Mouse (Mus musculus) urinary bladder, adult 2 months (tissue): Measurements from ENCODE around the gene Sik3. TPM values are rescaled to one million over a fixed set of nuclear protein-coding genes. Genes with fewer than 3 reads are reported as not detected.

ENCODE experiments used
- DNase-seq: peaks from one replicate; pipeline ENCODE4 v3.0.0; 2022; ENCODE audit warnings: low spot score
- polyA plus RNA-seq: library from polyadenylated mRNA; depleted of rRNA; stranded (reverse); fragments of >200 nt; gene quantifications from 2 replicates; pipeline ENCODE4 v1.2.3, GENCODE M21; 2012

The Sik3 gene
- polyA plus RNA-seq, 1 experiment = 9.7 TPM

DNA sequence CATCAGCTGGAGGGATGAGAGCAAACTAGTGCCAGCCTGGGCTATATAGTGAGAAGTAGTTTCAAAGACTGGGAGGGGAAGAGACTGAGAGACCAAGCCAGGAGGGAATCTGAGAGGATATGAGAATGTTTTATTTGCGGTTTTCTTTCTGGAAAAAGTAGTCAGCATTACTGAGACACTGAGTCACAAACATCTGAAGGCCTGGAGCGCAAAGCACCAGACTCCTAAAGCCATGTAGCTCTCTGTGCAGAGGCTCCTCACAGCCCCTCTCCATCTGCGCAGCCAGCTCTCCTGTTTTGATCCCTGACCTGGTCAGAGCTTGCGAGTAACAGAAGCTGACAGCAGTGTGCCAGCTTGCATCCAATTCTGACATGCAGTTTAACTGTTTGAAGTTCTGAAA lies 175.8 kb downstream of the Sik3 start:
- no peak for DNase-seq

DNA sequence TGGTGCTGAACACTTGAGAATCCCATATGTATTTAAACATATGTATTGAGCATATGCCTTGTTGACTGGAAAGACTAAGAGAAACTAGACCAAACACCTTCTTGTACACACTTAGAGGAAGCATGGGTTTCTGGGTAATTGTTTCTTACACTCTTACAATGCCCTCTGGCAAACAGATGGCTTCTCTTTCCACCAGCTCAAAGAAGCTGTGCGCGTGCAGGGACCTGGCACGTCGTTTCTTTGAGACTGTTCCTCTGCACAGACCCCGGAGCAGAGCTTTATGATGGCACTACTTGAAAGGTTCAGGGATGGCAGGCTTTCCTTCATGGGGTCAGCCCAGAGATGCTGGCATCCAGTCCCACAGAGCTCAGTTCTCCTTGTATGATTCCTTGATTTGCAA lies 176.3 kb downstream of the Sik3 start:
- no peak for DNase-seq

GRCm38 (mm10) chr9:46189381-46189780 lies 176.8 kb downstream of the Sik3 start:
- no peak for DNase-seq

DNA sequence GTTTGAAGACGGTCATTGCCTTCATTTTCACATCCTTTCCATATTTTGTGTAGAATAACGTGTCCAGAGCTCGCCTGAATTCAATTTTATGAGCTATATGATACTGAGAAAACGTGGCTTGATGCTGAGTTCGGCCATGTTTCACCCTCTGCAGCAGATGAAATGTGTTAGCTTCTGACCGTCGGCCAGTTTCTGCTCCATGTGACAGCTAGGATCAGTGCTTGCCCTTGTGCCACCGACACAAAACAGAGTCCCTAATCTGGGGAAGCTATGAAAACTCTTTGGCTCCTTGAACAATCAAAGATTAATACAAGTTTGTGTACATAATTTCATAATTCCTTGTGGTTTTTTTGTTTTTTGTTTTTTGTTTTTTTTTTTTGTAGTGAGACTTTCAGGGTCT lies 178.6 kb downstream of the Sik3 start:
- no peak for DNase-seq

DNA sequence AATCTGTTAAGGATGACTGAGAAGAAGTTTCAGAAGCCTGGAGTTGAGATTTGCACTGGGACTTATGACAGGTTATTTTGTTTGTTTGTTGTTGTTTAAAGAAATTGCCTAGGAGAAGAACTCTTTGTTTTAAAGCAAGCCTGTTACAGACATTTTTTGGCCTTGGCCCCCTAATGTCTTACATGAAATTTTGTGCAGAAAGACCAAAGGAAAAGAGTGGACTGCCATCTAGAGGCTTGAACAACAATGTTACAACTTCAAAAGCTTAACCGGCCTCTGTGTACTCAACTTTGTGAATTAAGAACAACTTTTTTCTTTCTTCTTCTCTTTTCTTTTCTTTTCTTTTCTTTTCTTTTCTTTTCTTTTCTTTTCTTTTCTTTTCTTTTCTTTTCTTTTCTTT lies 179.0 kb downstream of the Sik3 start:
- no peak for DNase-seq

- no peak for DNase-seq
Measured at GRCm38 (mm10) chr9:46192642-46193041, 180.0 kb downstream of the Sik3 start.

- DNase-seq = no peak
Measured at GRCm38 (mm10) chr9:46194809-46195208, 182.2 kb downstream of the Sik3 start.

- DNase-seq = no peak
Measured at GRCm38 (mm10) chr9:46196699-46197169, 184.1 kb downstream of the Sik3 start.

GRCm38 (mm10) chr9:46198461-46198860 lies 185.8 kb downstream of the Sik3 start:
- no peak for DNase-seq

GRCm38 (mm10) chr9:46198936-46199335 lies 186.3 kb downstream of the Sik3 start:
- DNase-seq = no peak

- no peak for DNase-seq
Measured at GRCm38 (mm10) chr9:46199609-46200008, 187.0 kb downstream of the Sik3 start.

DNA sequence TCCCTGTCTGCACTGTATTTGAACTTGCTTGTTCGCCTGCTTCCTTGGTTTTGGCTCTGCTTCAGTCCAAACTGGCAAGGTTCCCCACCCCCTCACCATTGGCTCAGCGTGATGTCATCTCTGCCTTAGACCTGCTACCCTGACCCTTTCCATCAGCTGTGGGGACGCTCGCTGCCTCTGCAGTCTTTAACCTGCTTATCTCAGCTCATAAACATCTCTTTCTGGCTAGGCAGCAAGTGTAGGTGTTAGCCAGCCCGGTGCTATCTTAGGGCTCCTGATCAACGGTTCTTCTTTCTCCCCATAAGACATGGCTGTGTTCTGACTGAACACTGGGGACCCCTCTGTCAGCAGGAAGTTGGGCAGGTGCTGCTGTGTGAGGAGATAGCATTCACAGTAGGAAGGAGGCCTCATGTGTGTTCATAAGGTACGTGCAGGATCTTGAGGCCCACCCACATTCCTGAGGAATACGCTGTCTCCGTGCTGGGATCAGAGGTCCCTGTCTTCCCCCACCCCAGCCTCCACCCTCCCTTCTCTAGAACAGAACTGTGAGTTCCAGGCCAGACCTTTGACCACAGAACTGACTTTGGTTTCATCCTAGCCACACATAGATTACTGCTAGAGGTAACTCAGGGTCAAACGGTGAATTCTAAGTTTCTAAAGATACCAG lies 194.3 kb downstream of the Sik3 start:
- DNase-seq = no peak

DNA sequence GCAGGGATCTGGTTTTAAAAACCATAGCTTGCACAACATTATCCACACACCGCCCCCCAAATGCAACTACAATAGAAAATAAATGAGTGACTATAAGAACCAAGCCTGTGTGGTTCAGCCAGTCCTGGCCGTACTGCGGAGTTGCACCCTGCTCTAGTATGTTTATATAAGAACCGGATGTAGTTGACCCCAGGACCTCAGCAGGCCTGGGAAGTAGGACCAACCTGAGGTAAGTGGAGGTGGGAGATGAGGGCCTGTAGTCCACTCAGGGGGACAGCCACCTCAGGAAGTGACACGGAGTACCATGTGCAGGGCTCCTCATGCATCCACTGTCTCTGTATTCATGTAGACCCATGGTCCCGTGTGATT lies 194.9 kb downstream of the Sik3 start:
- no peak for DNase-seq

- DNase-seq = no peak
Measured at GRCm38 (mm10) chr9:46208401-46208974, 195.9 kb downstream of the Sik3 start.

DNA sequence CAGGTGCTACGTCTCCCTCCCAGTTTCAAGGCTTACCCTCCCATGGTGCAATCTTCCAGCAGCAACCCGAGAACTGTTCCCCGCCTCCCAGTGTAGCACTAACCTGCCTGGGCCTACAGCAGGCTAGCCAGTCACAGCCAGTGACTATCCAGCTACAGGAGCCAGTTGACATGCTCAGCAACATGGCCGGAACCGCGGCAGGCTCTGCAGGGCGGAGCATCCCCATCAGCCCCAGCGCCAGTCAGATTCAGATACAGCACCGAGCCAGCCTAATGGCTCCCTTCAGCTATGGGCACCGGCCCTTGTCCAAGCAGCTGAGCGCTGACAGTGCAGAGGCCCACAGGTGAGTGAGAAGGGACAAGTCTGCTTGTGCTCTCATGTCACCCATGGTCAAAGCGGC lies 197.9 kb downstream of the Sik3 start:
- no peak for DNase-seq

GRCm38 (mm10) chr9:46214276-46214675 lies 201.7 kb downstream of the Sik3 start:
- DNase-seq = no peak

GRCm38 (mm10) chr9:46214946-46215337 lies 202.3 kb downstream of the Sik3 start:
- no peak for DNase-seq

DNA sequence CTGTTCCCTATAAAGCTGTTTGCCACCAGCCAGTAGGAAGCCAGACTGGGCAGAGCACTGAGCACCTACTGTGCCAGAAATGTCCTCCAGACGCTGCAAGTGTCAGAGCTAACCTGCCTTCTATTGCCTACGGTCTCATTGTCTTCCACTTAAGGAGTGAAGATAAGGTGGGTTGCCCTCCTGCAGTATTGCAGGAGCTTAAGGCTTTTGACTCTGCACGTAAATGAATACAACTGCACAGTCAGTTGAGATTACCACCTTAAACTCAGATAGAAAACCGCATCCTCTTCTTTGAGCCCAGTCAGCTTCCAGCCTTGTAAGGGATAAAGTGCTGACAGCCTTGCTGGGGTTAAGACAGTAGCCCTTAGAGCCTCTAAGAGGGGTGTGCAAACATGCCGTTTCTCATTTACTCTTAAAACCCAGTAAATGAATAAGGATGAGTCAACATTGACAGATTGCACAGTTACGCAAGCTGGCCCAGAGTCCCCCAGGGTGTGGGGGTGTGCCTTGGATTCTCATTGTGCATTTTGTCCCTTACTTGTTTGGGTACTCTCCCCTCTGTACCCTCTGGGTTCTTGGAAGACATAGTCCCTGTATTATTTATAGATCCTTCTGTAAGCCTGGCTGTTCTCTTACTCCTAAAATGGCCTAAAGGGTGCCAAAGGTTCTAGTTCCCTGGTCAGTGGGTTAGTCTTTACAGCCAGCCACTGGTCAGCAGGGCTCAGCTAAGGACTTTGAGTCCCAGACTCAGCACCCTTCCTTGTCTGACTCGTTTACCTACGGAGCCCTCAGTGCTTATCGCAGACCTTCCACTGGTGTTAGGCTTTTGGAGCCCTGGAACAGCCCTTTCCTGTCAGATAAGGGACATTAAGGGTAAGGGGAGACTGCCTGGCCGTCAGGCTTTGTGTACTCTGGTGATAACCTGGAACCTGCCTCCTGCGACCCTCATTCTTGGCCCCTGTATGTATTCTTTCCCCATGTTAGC lies 203.0 kb downstream of the Sik3 start:
- DNase-seq = no peak

DNA sequence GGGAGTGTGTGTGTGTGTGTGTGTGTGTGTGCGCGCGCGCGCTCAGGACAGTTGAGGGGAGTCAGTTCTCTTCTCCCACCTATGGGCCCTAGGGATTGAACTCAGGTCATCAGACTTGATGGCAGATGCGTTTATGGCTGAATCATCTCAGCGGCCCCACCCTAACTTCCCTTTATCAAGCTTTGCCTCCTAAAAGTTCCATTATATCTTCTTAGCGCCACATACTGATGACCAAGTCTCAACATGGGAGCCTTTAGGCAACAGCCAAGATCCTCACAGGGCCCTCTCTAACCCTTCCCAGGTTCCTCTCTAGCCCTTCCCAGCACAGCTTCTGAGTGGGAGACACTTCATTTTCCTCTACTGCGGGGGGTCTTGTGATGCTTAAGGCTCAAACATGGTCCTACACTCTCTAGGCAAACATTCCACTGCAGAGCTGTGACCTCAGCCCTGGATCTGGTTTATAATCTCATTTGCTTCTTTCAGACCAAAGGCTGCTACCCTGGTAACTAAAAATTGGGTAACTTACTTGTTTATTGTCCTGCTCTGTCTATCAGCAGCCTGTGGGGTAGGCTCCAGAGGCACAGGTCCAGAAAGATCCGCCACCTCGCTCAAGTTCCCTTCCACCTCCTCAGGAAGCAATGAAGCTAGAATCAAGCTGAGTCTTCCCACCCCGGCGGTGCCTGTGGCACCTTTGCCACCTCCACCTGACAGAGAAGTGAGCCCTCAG lies 204.3 kb downstream of the Sik3 start:
- no peak for DNase-seq

GRCm38 (mm10) chr9:46218176-46218575 lies 205.6 kb downstream of the Sik3 start:
- DNase-seq = no peak

DNA sequence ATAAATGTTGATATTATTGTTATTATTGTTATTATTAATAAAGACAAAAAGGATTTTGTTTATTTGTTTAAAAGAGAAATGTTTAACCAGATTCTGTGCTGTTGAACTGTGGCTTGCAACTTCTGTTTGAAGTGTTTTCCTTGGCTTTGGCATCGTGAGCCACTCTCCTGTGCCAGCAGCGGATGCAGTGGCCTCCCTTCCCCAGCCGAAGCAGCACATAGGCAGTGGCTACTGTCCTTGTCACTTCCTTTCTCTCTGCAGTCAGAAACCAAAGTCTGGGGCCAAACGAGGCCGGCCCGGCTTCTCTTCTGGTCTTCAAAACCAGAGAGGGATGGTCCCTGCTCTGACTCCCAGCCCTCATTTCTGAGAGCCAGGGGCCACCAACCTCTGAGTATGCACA lies 210.5 kb downstream of the Sik3 start:
- DNase-seq = no peak

DNA sequence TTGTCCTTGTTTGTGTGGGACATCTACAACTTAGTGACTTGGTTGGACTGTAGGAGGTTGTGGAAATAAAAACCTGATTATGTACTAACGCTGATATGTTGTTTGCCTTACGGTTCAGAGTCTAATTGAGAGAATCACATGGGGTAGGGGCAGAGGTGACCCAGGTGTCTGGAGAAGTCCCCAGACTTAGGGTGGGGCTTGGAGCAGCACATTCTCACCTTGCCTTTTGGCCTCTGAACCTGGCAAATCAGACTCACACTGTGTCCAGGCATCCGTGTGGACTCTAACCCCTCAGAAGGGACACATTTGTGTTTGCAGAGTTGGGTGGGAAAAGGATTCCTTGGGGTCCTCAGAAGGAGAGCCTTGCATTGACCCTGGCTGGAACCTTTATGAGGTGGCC lies 211.5 kb downstream of the Sik3 start:
- no peak for DNase-seq
